Mouse (Mus musculus): ENCODE results near the gene Il6st. TPM values are rescaled to one million over a fixed set of nuclear protein-coding genes. Genes with fewer than 3 reads are reported as not detected.

Il6st gene
- polyA plus RNA-seq, 2 experiments, result 34.3 to 40.3 TPM

GRCm38 (mm10) chr13:112466946-112467255 is 3.0 kb downstream of the Il6st start:
- Histone ChIP-seq H3K27ac (replicated peaks; ENCODE audit: low read depth, low read length) (no peak overlapping the region), H3K4me1 (ENCODE audit: control insufficient read depth, insufficient read depth, low read length) (peaks cover 15% of the 10 kb centered on the region; the same call in 1 of the 2 replicates), H3K9ac (ENCODE audit: low read depth, low read length, severe bottlenecking) (no peak overlapping the region), H3K4me2 (replicated peaks; ENCODE audit: low read depth, low read length, severe bottlenecking) (no peak overlapping the region), H3K4me3 (replicated peaks; ENCODE audit: low read length) (no peak overlapping the region), H3K27me3 (ENCODE audit: control insufficient read depth, insufficient read depth, low read length) (no peaks in the 10 kb centered on the region), H3K9me3 (ENCODE audit: control insufficient read depth, low read length) (no peaks in the 10 kb centered on the region), H3K36me3 (ENCODE audit: control insufficient read depth, insufficient read depth, low read length) (no peaks in the 10 kb centered on the region; the same call in 1 of the 2 replicates)
- TF ChIP-seq POLR2A (IDR thresholded peaks at IDR 0.05; ENCODE audit: borderline replicate concordance, extremely low read depth, insufficient read depth, insufficient read length), result no peak
- 71% methylated on average over 3 of the region's 3 CpGs for WGBS
- ATAC-seq (ENCODE audit: low FRiP score, low read depth) (no peak), DNase-seq (ENCODE audit: low spot score) (no peak)

GRCm38 (mm10) chr13:112467384-112467783 is 3.5 kb downstream of the Il6st start:
- no peak for TF ChIP-seq POLR2A (IDR thresholded peaks at IDR 0.05; ENCODE audit: borderline replicate concordance, extremely low read depth, insufficient read depth, insufficient read length)
- Histone ChIP-seq H3K9me3 (ENCODE audit: control insufficient read depth, low read length) (no peaks in the 10 kb centered on the region), H3K9ac (ENCODE audit: low read depth, low read length, severe bottlenecking) (no peak overlapping the region), H3K4me2 (replicated peaks; ENCODE audit: low read depth, low read length, severe bottlenecking) (no peak overlapping the region), H3K36me3 (ENCODE audit: control insufficient read depth, insufficient read depth, low read length) (no peaks in the 10 kb centered on the region; the same call in 1 of the 2 replicates), H3K4me1 (ENCODE audit: control insufficient read depth, insufficient read depth, low read length) (peaks cover 15% of the 10 kb centered on the region; the same call in 1 of the 2 replicates), H3K4me3 (replicated peaks; ENCODE audit: low read length) (no peak overlapping the region), H3K27me3 (ENCODE audit: control insufficient read depth, insufficient read depth, low read length) (no peaks in the 10 kb centered on the region), H3K27ac (replicated peaks; ENCODE audit: low read depth, low read length) (no peak overlapping the region)
- DNase-seq (ENCODE audit: low spot score) (no peak), ATAC-seq (ENCODE audit: low FRiP score, low read depth) (no peak)
- 91% methylated on average over 9 of the region's 9 CpGs for WGBS

- no peak for DNase-seq (ENCODE audit: low spot score)
- 78% methylated on average over 5 of the region's 5 CpGs for WGBS
- H3K4me1 ChIP-seq (ENCODE audit: control insufficient read depth, insufficient read depth, low read length), result peaks cover 15% of the 10 kb centered on the region; the same call in 1 of the 2 replicates
- no peaks in the 10 kb centered on the region for H3K9me3 ChIP-seq (ENCODE audit: control insufficient read depth, low read length)
- peaks cover 4% of the 10 kb centered on the region; the same call in 1 of the 2 replicates for H3K36me3 ChIP-seq (ENCODE audit: control insufficient read depth, insufficient read depth, low read length)
- H3K27ac ChIP-seq (replicated peaks; ENCODE audit: low read depth, low read length), result no peak overlapping the region
- H3K9ac ChIP-seq (ENCODE audit: low read depth, low read length, severe bottlenecking), result no peak overlapping the region
- no peak overlapping the region for H3K4me3 ChIP-seq (replicated peaks; ENCODE audit: low read length)
- H3K27me3 ChIP-seq (ENCODE audit: control insufficient read depth, insufficient read depth, low read length), result no peaks in the 10 kb centered on the region
- ATAC-seq (ENCODE audit: low FRiP score, low read depth), result no peak
- TF ChIP-seq POLR2A (IDR thresholded peaks at IDR 0.05; ENCODE audit: borderline replicate concordance, extremely low read depth, insufficient read depth, insufficient read length), result no peak
- no peak overlapping the region for H3K4me2 ChIP-seq (replicated peaks; ENCODE audit: low read depth, low read length, severe bottlenecking)
Observed at GRCm38 (mm10) chr13:112469491-112469890, 5.6 kb downstream of the Il6st start.

GRCm38 (mm10) chr13:112471201-112471600 is 7.3 kb downstream of the Il6st start:
- Histone ChIP-seq H3K4me2 (replicated peaks; ENCODE audit: low read depth, low read length, severe bottlenecking) (no peak overlapping the region), H3K4me3 (replicated peaks; ENCODE audit: low read length) (no peak overlapping the region), H3K9ac (ENCODE audit: low read depth, low read length, severe bottlenecking) (no peak overlapping the region), H3K27me3 (ENCODE audit: control insufficient read depth, insufficient read depth, low read length) (no peaks in the 10 kb centered on the region), H3K27ac (replicated peaks; ENCODE audit: low read depth, low read length) (no peak overlapping the region), H3K36me3 (ENCODE audit: control insufficient read depth, insufficient read depth, low read length) (peaks cover 14% of the 10 kb centered on the region), H3K9me3 (ENCODE audit: control insufficient read depth, low read length) (0 out of 2 replicates have a peak, but pooled peaks cover 3% of the 10 kb centered on the region), H3K4me1 (ENCODE audit: control insufficient read depth, insufficient read depth, low read length) (peaks cover 8% of the 10 kb centered on the region; the same call in 1 of the 2 replicates)
- ATAC-seq (ENCODE audit: low FRiP score, low read depth) (no peak), DNase-seq (ENCODE audit: low spot score) (no peak)
- no peak for TF ChIP-seq POLR2A (IDR thresholded peaks at IDR 0.05; ENCODE audit: borderline replicate concordance, extremely low read depth, insufficient read depth, insufficient read length)
- 93% methylated on average over 9 of the region's 9 CpGs for WGBS

- no peaks in the 10 kb centered on the region for H3K27me3 ChIP-seq (ENCODE audit: control insufficient read depth, insufficient read depth, low read length)
- WGBS, result 91% methylated on average over 16 of the region's 19 CpGs
- no peak overlapping the region for H3K9ac ChIP-seq (ENCODE audit: low read depth, low read length, severe bottlenecking)
- H3K9me3 ChIP-seq (ENCODE audit: control insufficient read depth, low read length), result 0 out of 2 replicates have a peak, but pooled peaks cover 4% of the 10 kb centered on the region
- H3K27ac ChIP-seq (replicated peaks; ENCODE audit: low read depth, low read length), result no peak overlapping the region
- no peak overlapping the region for H3K4me2 ChIP-seq (replicated peaks; ENCODE audit: low read depth, low read length, severe bottlenecking)
- DNase-seq (ENCODE audit: low spot score) (no peak), ATAC-seq (ENCODE audit: low FRiP score, low read depth) (no peak)
- TF ChIP-seq POLR2A (IDR thresholded peaks at IDR 0.05; ENCODE audit: borderline replicate concordance, extremely low read depth, insufficient read depth, insufficient read length), result no peak
- H3K4me1 ChIP-seq (ENCODE audit: control insufficient read depth, insufficient read depth, low read length), result 0 out of 2 replicates have a peak, but pooled peaks cover 2% of the 10 kb centered on the region
- no peak overlapping the region for H3K4me3 ChIP-seq (replicated peaks; ENCODE audit: low read length)
- peaks cover 22% of the 10 kb centered on the region for H3K36me3 ChIP-seq (ENCODE audit: control insufficient read depth, insufficient read depth, low read length)
Observed at GRCm38 (mm10) chr13:112472401-112473023, 8.6 kb downstream of the Il6st start.

Measured in limb, embryonic 14.5 days (tissue).